Mouse (Mus musculus) liver, adult (tissue): ENCODE measurements at regions not wholly inside any gene's neighbourhood (a gene's known extent, or its start where the extent isn't known, plus 50 kb on each side); places are given as distances from the start of the nearest gene placed in this dataset.

Source experiments
- GATA4 ChIP-seq: IDR thresholded peaks from 2 replicates; pipeline ENCODE4 v1.6.1; 2014; ENCODE audit warnings: mild to moderate bottlenecking, low read length; ENCODE audit not compliant: insufficient replicate concordance

- no peak for TF ChIP-seq GATA4
Measured at GRCm38 (mm10) chr11:82564181-82564580, 175.5 kb downstream of the Tmem132e start.

- TF ChIP-seq GATA4 = no peak
Measured at GRCm38 (mm10) chr11:82542028-82542427, 153.3 kb downstream of the Tmem132e start.

GRCm38 (mm10) chr11:82541376-82541775 lies 152.7 kb downstream of the Tmem132e start:
- TF ChIP-seq GATA4 = no peak

GRCm38 (mm10) chr11:82537931-82538330 lies 149.2 kb downstream of the Tmem132e start:
- TF ChIP-seq GATA4 = no peak

- TF ChIP-seq GATA4 = no peak
Measured at GRCm38 (mm10) chr11:82523200-82523802, 134.6 kb downstream of the Tmem132e start.

GRCm38 (mm10) chr11:82521383-82521782 lies 132.7 kb downstream of the Tmem132e start:
- no peak for TF ChIP-seq GATA4

- TF ChIP-seq GATA4 = no peak
Measured at GRCm38 (mm10) chr11:82518691-82519090, 130.0 kb downstream of the Tmem132e start.

- no peak for TF ChIP-seq GATA4
Measured at GRCm38 (mm10) chr11:82514526-82515144, 125.9 kb downstream of the Tmem132e start.

- TF ChIP-seq GATA4 = no peak
Measured at GRCm38 (mm10) chr11:82508564-82508963, 119.9 kb downstream of the Tmem132e start.
